Mouse (Mus musculus): ENCODE data around the gene Tspan12. TPM values are rescaled to one million over a fixed set of nuclear protein-coding genes. Genes with fewer than 3 reads are reported as not detected.

The Tspan12 gene
- polyA plus RNA-seq, 1 experiment from 2014 or later: 55.0 TPM

DNA sequence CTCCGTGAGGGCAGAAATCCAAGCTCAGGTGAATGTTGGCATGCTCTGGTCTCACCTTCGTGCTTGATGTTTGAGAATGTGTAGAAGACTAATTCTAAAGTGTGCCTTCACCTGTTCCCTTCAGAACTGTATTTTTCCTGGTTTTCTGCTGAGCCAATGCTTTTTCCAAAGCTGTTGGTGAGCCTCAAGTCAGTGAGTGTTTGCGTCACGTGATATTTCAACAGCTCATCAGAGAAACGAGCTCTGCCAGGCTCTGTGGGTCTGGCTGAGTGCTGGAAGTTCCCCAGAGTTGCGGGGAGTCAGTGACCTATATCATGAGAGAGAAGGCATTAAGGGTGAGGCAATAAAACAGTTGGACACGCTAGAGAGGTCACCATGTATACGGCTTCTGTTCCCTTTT, 29.0 kb downstream of the Tspan12 start:
- H3K9ac ChIP-seq: no peak overlapping the region

DNA sequence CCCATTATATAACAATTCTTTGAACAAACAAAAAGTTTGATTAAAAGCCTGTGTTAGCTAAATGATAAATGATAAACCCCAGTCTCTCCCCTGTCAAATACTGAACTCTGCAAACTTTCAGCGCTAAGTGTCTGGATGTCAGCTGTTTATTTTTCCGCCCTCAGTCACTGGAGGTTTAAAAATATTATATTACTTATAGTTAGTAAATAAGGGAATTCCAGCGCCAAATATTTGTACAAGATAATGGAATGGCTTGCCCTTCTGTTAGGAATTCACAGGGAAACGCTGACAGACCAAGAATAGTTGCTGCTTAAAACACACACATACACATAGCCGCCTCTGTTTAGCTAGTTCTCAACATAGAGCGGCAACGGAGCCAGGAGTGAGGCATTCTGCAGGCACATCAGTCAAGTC, 29.6 kb downstream of the Tspan12 start:
- Histone ChIP-seq H3K9me3 (replicated peaks) (no peaks in the 10 kb centered on the region), H3K36me3 (peaks cover 3% of the 10 kb centered on the region; the same call in 1 of the 2 replicates), H3K27ac (no peak overlapping the region), H3K4me3 (no peak overlapping the region), H3K27me3 (no peaks in the 10 kb centered on the region), H3K4me1 (no peaks in the 10 kb centered on the region), H3K4me2 (replicated peaks) (no peak overlapping the region), H3K9ac (no peak overlapping the region)
- ATAC-seq (ENCODE audit: low FRiP score): no peak
- WGBS: 77% methylated on average over 7 of the region's 7 CpGs

More for the DNA sequence above, 29.0 kb downstream of the Tspan12 start:
- Histone ChIP-seq H3K27me3 (no peaks in the 10 kb centered on the region), H3K4me3 (no peak overlapping the region), H3K36me3 (peaks cover 3% of the 10 kb centered on the region; the same call in 1 of the 2 replicates), H3K4me1 (no peaks in the 10 kb centered on the region), H3K27ac (no peak overlapping the region), H3K4me2 (replicated peaks) (no peak overlapping the region), H3K9me3 (replicated peaks) (no peaks in the 10 kb centered on the region)
- WGBS: 64% methylated on average over 8 of the region's 8 CpGs
- ATAC-seq (ENCODE audit: low FRiP score): no peak

DNA sequence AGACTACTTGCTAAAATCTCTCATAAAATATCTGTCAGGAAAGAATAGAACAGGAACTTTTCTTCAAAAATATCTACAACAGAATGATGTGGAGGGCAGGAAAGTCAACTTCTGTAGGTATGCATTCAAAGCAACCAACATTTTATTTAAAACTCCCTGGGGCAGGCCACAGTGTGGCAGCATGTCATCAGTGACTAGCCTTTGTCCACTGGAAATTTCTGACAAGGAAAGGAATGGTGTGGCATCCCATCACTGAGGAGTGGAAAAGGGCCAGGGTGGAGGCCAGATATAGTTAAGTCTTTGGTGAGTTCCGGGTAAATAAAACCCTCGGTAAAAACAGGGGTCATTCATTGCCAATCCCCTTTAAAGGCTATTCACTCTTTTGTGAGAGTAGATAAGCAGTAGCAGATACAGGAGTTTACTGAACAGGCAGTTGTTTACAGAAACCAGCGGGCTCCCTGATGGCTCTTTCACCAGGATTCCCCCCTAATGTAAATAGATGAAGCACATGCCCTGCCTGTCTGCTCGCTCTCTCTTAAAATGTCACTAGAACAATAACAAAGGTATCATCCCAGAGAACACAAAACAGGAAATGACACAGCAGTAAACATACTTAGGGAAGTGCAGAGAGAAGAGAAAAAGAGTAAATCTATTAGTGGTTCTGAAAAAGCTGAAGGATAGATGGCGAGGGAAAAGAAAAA, 34.1 kb downstream of the Tspan12 start:
- WGBS: 33% methylated on average over 5 of the region's 5 CpGs
- Histone ChIP-seq H3K27me3 (no peaks in the 10 kb centered on the region), H3K27ac (no peak overlapping the region), H3K4me1 (no peaks in the 10 kb centered on the region), H3K36me3 (peaks cover 14% of the 10 kb centered on the region), H3K9me3 (replicated peaks) (0 out of 2 replicates have a peak, but pooled peaks cover 3% of the 10 kb centered on the region), H3K4me3 (no peak overlapping the region), H3K4me2 (replicated peaks) (no peak overlapping the region), H3K9ac (no peak overlapping the region)
- no peak for ATAC-seq (ENCODE audit: low FRiP score)

- Histone ChIP-seq H3K4me2 (replicated peaks) (no peak overlapping the region), H3K4me1 (no peaks in the 10 kb centered on the region), H3K27me3 (no peaks in the 10 kb centered on the region)
Observed at GRCm38 (mm10) chr6:21806005-21806404, 46.3 kb downstream of the Tspan12 start.

GRCm38 (mm10) chr6:21805013-21805570, 47.2 kb downstream of the Tspan12 start:
- WGBS: 57% methylated on average over 7 of the region's 7 CpGs
- Histone ChIP-seq H3K36me3 (peaks cover 14% of the 10 kb centered on the region), H3K9me3 (replicated peaks) (no peaks in the 10 kb centered on the region), H3K4me2 (replicated peaks) (no peak overlapping the region), H3K27ac (no peak overlapping the region), H3K27me3 (no peaks in the 10 kb centered on the region), H3K4me3 (no peak overlapping the region), H3K4me1 (no peaks in the 10 kb centered on the region), H3K9ac (no peak overlapping the region)
- no peak for ATAC-seq (ENCODE audit: low FRiP score)

More at GRCm38 (mm10) chr6:21806005-21806404, 46.3 kb downstream of the Tspan12 start:
- Histone ChIP-seq H3K36me3 (peaks cover 5% of the 10 kb centered on the region; the same call in 1 of the 2 replicates), H3K27ac (no peak overlapping the region), H3K4me3 (no peak overlapping the region), H3K9ac (no peak overlapping the region), H3K9me3 (replicated peaks) (no peaks in the 10 kb centered on the region)
- no peak for ATAC-seq (ENCODE audit: low FRiP score)
- 90% methylated on average over 7 of the region's 7 CpGs for WGBS

GRCm38 (mm10) chr6:21803483-21804340, 48.6 kb downstream of the Tspan12 start:
- no peak overlapping the region for H3K9ac ChIP-seq
- no peak overlapping the region for H3K4me2 ChIP-seq (replicated peaks)
- no peaks in the 10 kb centered on the region for H3K9me3 ChIP-seq (replicated peaks)
- no peak overlapping the region for H3K4me3 ChIP-seq
- H3K36me3 ChIP-seq: peaks cover 14% of the 10 kb centered on the region
- H3K27me3 ChIP-seq: no peaks in the 10 kb centered on the region
- WGBS: 83% methylated on average over 10 of the region's 10 CpGs
- no peaks in the 10 kb centered on the region for H3K4me1 ChIP-seq
- H3K27ac ChIP-seq: no peak overlapping the region
- no peak for ATAC-seq (ENCODE audit: low FRiP score)

DNA sequence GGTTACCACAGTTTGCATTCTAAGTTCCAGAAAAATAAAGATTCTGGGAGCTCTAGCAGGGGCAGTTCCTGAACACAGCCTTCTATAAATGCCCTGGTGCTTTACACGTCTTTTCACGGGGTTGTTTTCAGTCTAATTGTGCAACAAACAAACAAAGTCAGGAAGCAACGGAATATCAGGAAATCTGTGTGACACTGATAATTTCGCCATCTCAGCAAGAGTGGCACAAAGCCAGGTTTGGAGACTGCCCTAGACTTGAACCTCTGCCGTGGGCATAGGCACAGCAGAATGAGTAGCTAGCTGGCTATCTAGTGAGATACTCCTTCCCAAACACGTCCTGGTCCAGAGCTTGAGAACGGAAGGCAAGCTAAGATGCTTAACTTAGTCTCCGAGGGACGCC, 53.7 kb downstream of the Tspan12 start:
- Histone ChIP-seq H3K4me2 (replicated peaks) (no peak overlapping the region), H3K36me3 (peaks cover 11% of the 10 kb centered on the region), H3K9me3 (replicated peaks) (no peaks in the 10 kb centered on the region), H3K9ac (no peak overlapping the region), H3K4me3 (no peak overlapping the region), H3K27me3 (no peaks in the 10 kb centered on the region), H3K4me1 (no peaks in the 10 kb centered on the region), H3K27ac (no peak overlapping the region)
- WGBS: 90% methylated on average over 9 of the region's 9 CpGs
- no peak for ATAC-seq (ENCODE audit: low FRiP score)

- Histone ChIP-seq H3K4me3 (no peak overlapping the region), H3K4me2 (replicated peaks) (no peak overlapping the region), H3K27me3 (no peaks in the 10 kb centered on the region), H3K9me3 (replicated peaks) (no peaks in the 10 kb centered on the region), H3K4me1 (no peaks in the 10 kb centered on the region), H3K27ac (no peak overlapping the region), H3K36me3 (peaks cover 11% of the 10 kb centered on the region), H3K9ac (no peak overlapping the region)
- WGBS: 90% methylated on average over 4 of the region's 4 CpGs
- no peak for ATAC-seq (ENCODE audit: low FRiP score)
Observed at GRCm38 (mm10) chr6:21797087-21797486, 55.2 kb downstream of the Tspan12 start.

GRCm38 (mm10) chr6:21796413-21796812, 55.9 kb downstream of the Tspan12 start:
- 89% methylated on average over 10 of the region's 10 CpGs for WGBS
- no peak overlapping the region for H3K4me3 ChIP-seq

DNA sequence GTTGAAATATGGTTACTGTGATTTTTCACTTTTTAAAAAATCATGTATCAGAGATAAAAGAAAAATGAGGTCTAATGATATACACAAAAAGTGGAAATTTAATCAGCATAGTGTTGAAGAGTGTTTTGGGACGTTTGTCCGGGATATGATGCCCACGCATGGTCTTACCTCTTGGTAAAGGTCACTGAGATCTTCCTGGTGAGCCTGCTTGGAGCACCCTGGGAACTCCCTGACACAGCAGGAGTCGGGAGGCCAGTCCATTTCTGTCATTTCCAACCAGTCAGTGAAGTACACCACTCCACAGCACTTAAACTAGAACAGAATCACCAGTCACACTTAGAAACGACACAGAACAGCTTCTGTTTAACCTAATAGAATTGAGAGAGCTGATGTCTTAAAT, 56.9 kb downstream of the Tspan12 start:
- no peaks in the 10 kb centered on the region for H3K27me3 ChIP-seq
- no peak overlapping the region for H3K27ac ChIP-seq
- H3K4me3 ChIP-seq: no peak overlapping the region
- ATAC-seq (ENCODE audit: low FRiP score): no peak
- H3K9me3 ChIP-seq (replicated peaks): no peaks in the 10 kb centered on the region
- H3K36me3 ChIP-seq: peaks cover 6% of the 10 kb centered on the region
- H3K9ac ChIP-seq: no peak overlapping the region
- WGBS: 81% methylated on average over 5 of the region's 5 CpGs
- no peaks in the 10 kb centered on the region for H3K4me1 ChIP-seq
- no peak overlapping the region for H3K4me2 ChIP-seq (replicated peaks)

More at GRCm38 (mm10) chr6:21796413-21796812, 55.9 kb downstream of the Tspan12 start:
- no peaks in the 10 kb centered on the region for H3K27me3 ChIP-seq
- no peaks in the 10 kb centered on the region for H3K9me3 ChIP-seq (replicated peaks)
- no peaks in the 10 kb centered on the region for H3K4me1 ChIP-seq
- no peak overlapping the region for H3K9ac ChIP-seq
- H3K36me3 ChIP-seq: peaks cover 11% of the 10 kb centered on the region
- H3K4me2 ChIP-seq (replicated peaks): no peak overlapping the region
- ATAC-seq (ENCODE audit: low FRiP score): no peak
- no peak overlapping the region for H3K27ac ChIP-seq

GRCm38 (mm10) chr6:21795072-21795407, 57.3 kb downstream of the Tspan12 start:
- no peak overlapping the region for H3K9ac ChIP-seq
- peaks cover 3% of the 10 kb centered on the region for H3K36me3 ChIP-seq
- no peak overlapping the region for H3K4me2 ChIP-seq (replicated peaks)
- H3K27ac ChIP-seq: no peak overlapping the region
- ATAC-seq (ENCODE audit: low FRiP score): peak; percentile 73; the same call in 1 of the 2 replicates
- no peaks in the 10 kb centered on the region for H3K27me3 ChIP-seq
- no peaks in the 10 kb centered on the region for H3K9me3 ChIP-seq (replicated peaks)
- no peaks in the 10 kb centered on the region for H3K4me1 ChIP-seq
- no peak overlapping the region for H3K4me3 ChIP-seq
- WGBS: 6% methylated on average over 7 of the region's 7 CpGs

- 83% methylated on average over 11 of the region's 11 CpGs for WGBS
- ATAC-seq (ENCODE audit: low FRiP score): peak; percentile 56; the same call in 1 of the 2 replicates
- Histone ChIP-seq H3K9me3 (replicated peaks) (no peaks in the 10 kb centered on the region), H3K27ac (no peak overlapping the region), H3K4me3 (no peak overlapping the region), H3K4me1 (no peaks in the 10 kb centered on the region), H3K9ac (no peak overlapping the region), H3K4me2 (replicated peaks) (no peak overlapping the region), H3K36me3 (peaks cover 3% of the 10 kb centered on the region), H3K27me3 (no peaks in the 10 kb centered on the region)
Observed at GRCm38 (mm10) chr6:21794337-21795071, 57.8 kb downstream of the Tspan12 start.
